Mouse (Mus musculus): ENCODE measurements around the gene Ffar2.

Gene Ffar2

DNA sequence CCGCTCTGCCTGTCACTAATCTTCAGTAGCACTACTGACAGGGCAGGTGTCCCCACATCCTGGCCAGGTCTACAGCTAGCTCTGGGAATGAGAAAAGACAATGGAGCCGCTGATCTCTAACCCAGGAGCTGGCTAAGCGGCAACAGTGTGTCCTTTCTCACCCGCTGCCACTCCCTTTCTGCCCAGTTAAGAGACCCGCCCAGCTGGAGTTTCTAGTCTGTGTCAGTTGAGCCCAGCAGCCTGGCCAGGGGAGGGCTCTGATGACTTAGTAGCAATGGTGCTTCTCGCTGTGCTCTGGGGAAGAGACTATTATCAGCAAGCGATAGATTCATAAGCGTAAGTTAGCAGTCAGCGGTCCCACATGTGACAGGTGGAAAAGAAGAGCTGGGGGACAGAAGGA lies 54.3 kb downstream of the Ffar2 start:
- no peak for DNase-seq (ENCODE audit: low read depth, low spot score)
